Mouse (Mus musculus) small intestine, adult 2 months (tissue): ENCODE data around the gene Il17rc.

Experiments
- CTCF ChIP-seq: fragments of 200-500 bp; IDR thresholded peaks from 2 replicates; pipeline ENCODE4 v1.5.1; 2012; ENCODE audit warnings: low read depth, mild to moderate bottlenecking, control low read depth, inconsistent platforms, low read length, moderate library complexity, mixed read lengths; ENCODE audit not compliant: insufficient replicate concordance, insufficient read length; ENCODE audit errors: extremely low read depth
- POLR2A ChIP-seq: fragments of 200-500 bp; IDR thresholded peaks from 2 replicates; pipeline ENCODE4 v1.6.1; 2012; ENCODE audit warnings: low read depth, mild to moderate bottlenecking, control low read depth, inconsistent platforms, low read length, moderate library complexity

DNA sequence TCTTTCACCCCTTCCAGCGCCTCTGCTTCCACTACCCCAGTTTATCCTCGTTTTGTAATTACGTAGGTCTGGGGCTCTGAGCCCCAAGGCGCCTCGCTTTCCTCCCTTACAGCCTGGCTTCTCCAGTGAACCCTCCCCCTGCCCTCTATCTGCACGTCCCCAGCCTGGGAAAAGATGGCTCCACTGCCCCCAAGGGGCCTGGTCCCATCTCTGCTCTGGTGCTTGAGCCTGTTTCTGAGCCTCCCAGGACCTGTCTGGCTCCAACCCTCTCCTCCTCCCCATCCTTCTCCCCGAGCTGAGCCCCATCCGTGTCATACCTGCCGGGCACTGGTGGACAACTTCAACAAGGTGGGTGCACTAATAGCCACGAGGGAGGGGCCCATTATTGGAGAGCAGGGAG is 12.5 kb downstream of the Il17rc start:
- no peak for TF ChIP-seq POLR2A
- TF ChIP-seq CTCF, result no peak
